Mouse (Mus musculus): ENCODE data around the gene Fam114a2. TPM values are rescaled to one million over a fixed set of nuclear protein-coding genes. Genes with fewer than 3 reads are reported as not detected.

The Fam114a2 gene
- polyA plus RNA-seq, 1 experiment from 2014 or later = 67.3 TPM

DNA sequence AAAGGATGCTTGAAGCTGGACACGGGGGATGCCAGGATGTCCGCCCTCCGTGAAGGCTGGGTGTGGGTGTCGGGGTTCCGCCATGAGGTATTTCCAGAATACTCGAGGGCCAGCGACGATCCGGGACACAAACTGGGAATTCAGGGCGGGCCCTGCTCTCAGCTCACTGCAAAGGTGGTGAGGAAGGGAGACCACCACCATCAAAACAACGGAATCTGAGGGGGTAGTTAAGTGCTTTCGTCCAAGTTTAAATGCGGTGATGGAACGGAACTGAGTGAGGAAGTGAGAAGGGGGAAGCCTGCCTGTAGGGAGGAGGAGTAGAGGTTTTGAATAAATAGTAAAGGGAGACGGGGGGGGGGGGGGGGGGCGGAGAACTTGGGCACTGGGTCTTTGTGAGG, 333 bp upstream of the Fam114a2 start:
- Histone ChIP-seq H3K4me3 (replicated peaks) (peak overlapping the region; percentile 87), H3K27me3 (no peaks in the 10 kb centered on the region), H3K4me2 (peak overlapping the region; percentile 69), H3K27ac (peak overlapping the region; percentile 87), H3K9me3 (no peaks in the 10 kb centered on the region), H3K36me3 (peaks cover 32% of the 10 kb centered on the region), H3K4me1 (replicated peaks) (peaks cover 12% of the 10 kb centered on the region), H3K9ac (replicated peaks) (peak overlapping the region; percentile 81)
- ATAC-seq (ENCODE audit: insufficient number of reproducible peaks, insufficient read depth, low FRiP score, low TSS enrichment, low read depth) = peak; percentile 58; the same call in 1 of the 2 replicates
- 1% methylated on average over 16 of the region's 16 CpGs for WGBS

DNA sequence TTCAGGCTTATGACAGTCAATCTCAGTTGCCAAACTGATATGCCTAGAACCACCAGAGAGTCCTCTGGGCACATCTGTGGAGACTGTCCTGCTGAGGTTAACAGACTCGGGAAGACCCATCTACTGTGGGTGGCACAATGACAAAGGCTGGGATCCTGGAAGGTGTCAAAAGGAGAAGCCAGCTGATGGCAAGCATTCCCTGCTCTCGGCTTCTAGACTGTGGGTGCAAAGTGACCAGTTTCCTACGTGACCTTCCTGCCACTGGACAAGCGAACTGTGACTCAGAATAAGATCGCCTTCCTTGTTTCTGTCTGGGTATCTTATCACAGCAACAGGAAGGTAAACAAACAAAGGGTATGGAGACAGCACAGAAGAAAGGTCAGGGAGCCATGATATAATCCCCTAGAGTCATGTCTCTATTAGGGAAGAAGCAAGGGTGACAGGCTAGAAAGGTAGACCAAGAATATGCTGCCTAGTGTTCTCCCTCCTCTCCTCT, 1.4 kb downstream of the Fam114a2 start:
- H3K4me2 ChIP-seq = peak overlapping the region; percentile 69; the same call in 1 of the 2 replicates
- no peaks in the 10 kb centered on the region for H3K27me3 ChIP-seq
- no peak for ATAC-seq (ENCODE audit: insufficient number of reproducible peaks, insufficient read depth, low FRiP score, low TSS enrichment, low read depth)
- H3K27ac ChIP-seq = no peak overlapping the region
- WGBS = 72% methylated on average over 5 of the region's 5 CpGs
- no peaks in the 10 kb centered on the region for H3K9me3 ChIP-seq
- H3K4me1 ChIP-seq (replicated peaks) = peaks cover 12% of the 10 kb centered on the region
- peaks cover 41% of the 10 kb centered on the region for H3K36me3 ChIP-seq
- H3K4me3 ChIP-seq (replicated peaks) = 0 out of 2 replicates have a peak overlapping the region, but pooled peaks have one; percentile 87
- H3K9ac ChIP-seq (replicated peaks) = no peak overlapping the region

DNA sequence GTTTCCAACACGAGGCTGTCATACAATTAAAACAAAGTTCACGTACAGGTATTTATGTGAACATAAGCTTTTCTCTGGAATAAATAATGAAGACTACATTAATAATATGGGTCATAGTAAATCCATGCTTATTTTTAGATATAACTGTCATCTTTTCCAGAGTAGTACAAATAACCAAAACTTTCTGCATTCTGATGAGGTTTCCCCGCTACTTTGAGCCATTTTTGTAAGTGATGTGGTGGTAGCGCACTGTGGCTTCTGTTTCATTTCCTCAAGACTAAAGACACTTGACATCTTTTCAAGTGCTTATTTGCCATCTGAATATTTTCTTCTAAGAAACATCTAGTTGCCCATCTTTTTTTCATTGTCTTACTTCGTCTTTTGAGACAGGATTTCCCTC, 3.2 kb downstream of the Fam114a2 start:
- 95% methylated on average over 5 of the region's 5 CpGs for WGBS
- Histone ChIP-seq H3K36me3 (peaks cover 41% of the 10 kb centered on the region), H3K4me2 (no peak overlapping the region), H3K9ac (replicated peaks) (no peak overlapping the region), H3K27me3 (no peaks in the 10 kb centered on the region), H3K4me3 (replicated peaks) (no peak overlapping the region), H3K9me3 (no peaks in the 10 kb centered on the region), H3K27ac (no peak overlapping the region), H3K4me1 (replicated peaks) (peaks cover 12% of the 10 kb centered on the region)
- ATAC-seq (ENCODE audit: insufficient number of reproducible peaks, insufficient read depth, low FRiP score, low TSS enrichment, low read depth) = no peak

DNA sequence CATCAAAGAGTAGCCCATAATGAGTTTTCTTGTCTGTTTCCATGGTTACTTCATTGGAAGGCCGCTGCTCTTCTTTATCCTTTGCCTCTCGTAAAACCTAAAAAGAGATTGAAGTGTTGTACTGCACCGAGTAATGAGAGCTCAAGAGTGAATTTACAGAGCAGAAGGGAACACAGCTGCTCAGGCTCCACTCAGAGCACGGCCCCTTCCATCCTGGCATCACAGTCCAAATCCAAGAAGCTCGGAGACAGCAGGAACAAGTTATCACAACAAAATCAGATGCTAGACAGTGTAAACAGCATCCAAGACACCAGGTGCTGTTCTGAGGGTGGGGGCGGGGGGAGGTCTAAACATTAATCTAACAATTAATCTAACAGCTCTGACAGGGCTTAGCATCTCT, 11.5 kb downstream of the Fam114a2 start:
- H3K4me3 ChIP-seq (replicated peaks) = no peak overlapping the region
- H3K9me3 ChIP-seq = no peaks in the 10 kb centered on the region
- H3K27me3 ChIP-seq = no peaks in the 10 kb centered on the region
- H3K4me1 ChIP-seq (replicated peaks) = no peaks in the 10 kb centered on the region
- WGBS = 49% methylated on average over 6 of the region's 6 CpGs
- H3K27ac ChIP-seq = no peak overlapping the region
- no peak overlapping the region for H3K9ac ChIP-seq (replicated peaks)
- no peak overlapping the region for H3K4me2 ChIP-seq
- no peak for ATAC-seq (ENCODE audit: insufficient number of reproducible peaks, insufficient read depth, low FRiP score, low TSS enrichment, low read depth)
- peaks cover 88% of the 10 kb centered on the region for H3K36me3 ChIP-seq

DNA sequence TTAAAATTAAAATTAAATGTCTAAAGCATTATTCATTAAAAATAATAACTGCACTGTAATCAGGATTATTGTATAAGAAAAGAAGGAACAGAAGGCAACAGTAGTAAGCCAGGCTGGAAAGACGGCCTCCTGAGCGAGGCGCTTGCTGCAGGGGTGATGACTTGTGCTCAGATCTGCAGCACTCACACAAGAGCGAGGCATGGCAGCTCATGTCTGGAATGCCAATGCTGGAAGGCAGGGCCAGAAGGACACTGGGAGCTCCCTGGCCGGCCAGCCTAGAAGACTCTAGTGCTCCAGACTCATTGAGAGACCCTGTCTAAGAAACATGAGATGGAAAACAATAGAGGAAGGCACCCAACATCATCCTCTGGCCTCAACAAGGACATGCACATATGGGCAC, 15.3 kb downstream of the Fam114a2 start:
- H3K4me3 ChIP-seq (replicated peaks) = no peak overlapping the region
- WGBS = 92% methylated on average over 5 of the region's 5 CpGs
- H3K4me2 ChIP-seq = no peak overlapping the region
- no peak overlapping the region for H3K9ac ChIP-seq (replicated peaks)
- no peak overlapping the region for H3K27ac ChIP-seq
- no peaks in the 10 kb centered on the region for H3K27me3 ChIP-seq
- H3K4me1 ChIP-seq (replicated peaks) = no peaks in the 10 kb centered on the region
- peaks cover 91% of the 10 kb centered on the region for H3K36me3 ChIP-seq
- ATAC-seq (ENCODE audit: insufficient number of reproducible peaks, insufficient read depth, low FRiP score, low TSS enrichment, low read depth) = no peak
- H3K9me3 ChIP-seq = no peaks in the 10 kb centered on the region

DNA sequence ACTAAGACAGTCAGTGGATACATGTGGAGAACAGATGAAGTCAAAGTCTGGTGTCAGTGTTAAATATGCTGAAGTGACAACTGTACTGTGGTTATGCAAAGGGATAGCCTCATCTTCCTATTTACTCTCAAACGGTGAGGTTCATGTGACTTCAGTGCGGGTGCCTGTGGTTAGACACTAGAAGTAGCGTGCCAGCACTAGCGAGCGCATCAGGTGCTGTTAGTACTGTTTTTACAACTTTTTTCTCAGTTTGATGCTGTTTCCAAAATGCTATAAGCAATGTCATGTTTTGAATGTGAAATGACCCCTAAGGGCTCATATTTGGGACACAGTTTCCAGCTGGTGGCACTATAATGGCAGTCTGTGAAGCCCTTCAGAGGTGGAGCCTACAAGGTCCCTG, 20.2 kb downstream of the Fam114a2 start:
- ATAC-seq (ENCODE audit: insufficient number of reproducible peaks, insufficient read depth, low FRiP score, low TSS enrichment, low read depth) = no peak
- Histone ChIP-seq H3K9me3 (no peaks in the 10 kb centered on the region), H3K4me1 (replicated peaks) (no peaks in the 10 kb centered on the region), H3K4me2 (no peak overlapping the region), H3K27ac (no peak overlapping the region), H3K4me3 (replicated peaks) (no peak overlapping the region), H3K9ac (replicated peaks) (no peak overlapping the region), H3K27me3 (no peaks in the 10 kb centered on the region), H3K36me3 (peaks cover 86% of the 10 kb centered on the region)
- WGBS = 96% methylated on average over 5 of the region's 5 CpGs

DNA sequence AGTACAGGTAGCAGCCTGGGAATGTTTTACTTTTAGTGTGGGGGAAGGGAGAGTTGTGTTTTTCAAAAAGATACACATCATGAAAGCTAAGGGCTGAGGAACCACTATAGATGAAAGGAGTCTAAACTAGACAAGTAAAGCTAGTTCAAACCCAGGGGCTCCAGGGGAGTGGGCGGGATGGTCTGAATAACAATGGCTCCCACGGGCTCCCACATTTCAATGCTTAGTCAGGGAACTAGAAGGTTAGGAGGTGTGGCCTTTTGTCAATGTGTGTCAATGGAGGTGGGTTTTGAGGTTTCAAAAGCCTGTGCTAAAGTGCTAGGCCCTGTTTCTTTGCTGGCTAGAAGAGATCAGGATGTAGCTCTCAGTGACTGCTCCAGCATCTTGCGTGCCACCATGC, 20.7 kb downstream of the Fam114a2 start:
- H3K4me2 ChIP-seq = no peak overlapping the region
- no peaks in the 10 kb centered on the region for H3K27me3 ChIP-seq
- no peak for ATAC-seq (ENCODE audit: insufficient number of reproducible peaks, insufficient read depth, low FRiP score, low TSS enrichment, low read depth)
- H3K4me3 ChIP-seq (replicated peaks) = no peak overlapping the region
- no peak overlapping the region for H3K9ac ChIP-seq (replicated peaks)
- H3K9me3 ChIP-seq = no peaks in the 10 kb centered on the region
- peaks cover 86% of the 10 kb centered on the region for H3K36me3 ChIP-seq
- no peaks in the 10 kb centered on the region for H3K4me1 ChIP-seq (replicated peaks)
- H3K27ac ChIP-seq = no peak overlapping the region
- 87% methylated on average over 3 of the region's 3 CpGs for WGBS

DNA sequence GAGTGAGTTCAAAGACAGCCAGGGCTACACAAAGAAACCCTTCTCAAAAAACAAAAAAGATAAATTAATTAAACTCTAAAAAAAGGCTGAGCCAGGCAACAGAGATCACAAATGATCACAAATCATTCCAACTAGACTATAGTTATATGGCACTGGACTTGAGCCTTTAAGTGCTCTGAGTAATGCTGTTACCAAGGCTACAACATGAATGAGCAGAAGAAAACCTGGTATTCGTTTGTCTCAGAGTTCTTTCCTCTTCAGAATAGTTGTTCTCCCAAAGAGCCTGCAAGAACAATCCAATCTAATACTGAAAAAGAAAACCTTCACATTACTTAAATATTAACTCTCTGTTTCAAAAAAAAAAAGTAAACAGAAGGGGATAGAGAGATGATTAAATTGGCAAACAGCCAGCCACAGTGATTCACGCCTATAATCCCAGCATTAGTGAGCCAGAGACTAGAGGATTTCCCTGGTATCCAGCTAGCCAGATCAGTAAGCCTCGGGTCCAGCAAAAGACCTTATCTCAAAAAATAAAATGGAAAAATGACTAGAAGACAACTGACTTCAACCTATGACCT, 21.9 kb downstream of the Fam114a2 start:
- no peak for ATAC-seq (ENCODE audit: insufficient number of reproducible peaks, insufficient read depth, low FRiP score, low TSS enrichment, low read depth)
- WGBS = 78% methylated on average over 3 of the region's 3 CpGs
- H3K9ac ChIP-seq (replicated peaks) = no peak overlapping the region
- peaks cover 88% of the 10 kb centered on the region for H3K36me3 ChIP-seq
- H3K4me2 ChIP-seq = no peak overlapping the region
- no peaks in the 10 kb centered on the region for H3K27me3 ChIP-seq
- H3K9me3 ChIP-seq = no peaks in the 10 kb centered on the region
- no peaks in the 10 kb centered on the region for H3K4me1 ChIP-seq (replicated peaks)
- no peak overlapping the region for H3K4me3 ChIP-seq (replicated peaks)
- no peak overlapping the region for H3K27ac ChIP-seq

DNA sequence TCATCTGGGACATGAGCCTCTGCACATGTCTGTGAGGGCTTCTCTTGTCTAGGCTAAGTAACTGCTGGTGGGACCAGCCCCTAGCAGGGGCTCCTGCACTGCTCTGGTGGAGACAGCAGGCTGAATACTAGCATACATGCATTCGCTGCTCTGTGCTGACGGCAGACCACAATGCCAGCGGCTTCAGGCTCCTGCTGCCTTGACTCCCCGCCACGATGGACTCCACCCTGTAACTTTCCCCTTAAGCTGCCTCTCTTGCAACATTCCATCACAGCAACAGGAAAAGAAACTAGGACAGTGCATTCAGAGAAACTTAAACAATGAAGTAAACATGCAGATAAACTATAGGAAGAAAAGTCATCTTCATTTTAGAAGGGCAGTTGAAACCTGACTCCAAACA, 30.0 kb downstream of the Fam114a2 start:
- 83% methylated on average over 5 of the region's 5 CpGs for WGBS
- Histone ChIP-seq H3K27ac (no peak overlapping the region), H3K36me3 (peaks cover 82% of the 10 kb centered on the region), H3K9me3 (no peaks in the 10 kb centered on the region), H3K9ac (replicated peaks) (no peak overlapping the region), H3K4me2 (no peak overlapping the region), H3K4me3 (replicated peaks) (no peak overlapping the region), H3K4me1 (replicated peaks) (no peaks in the 10 kb centered on the region), H3K27me3 (no peaks in the 10 kb centered on the region)
- no peak for ATAC-seq (ENCODE audit: insufficient number of reproducible peaks, insufficient read depth, low FRiP score, low TSS enrichment, low read depth)

DNA sequence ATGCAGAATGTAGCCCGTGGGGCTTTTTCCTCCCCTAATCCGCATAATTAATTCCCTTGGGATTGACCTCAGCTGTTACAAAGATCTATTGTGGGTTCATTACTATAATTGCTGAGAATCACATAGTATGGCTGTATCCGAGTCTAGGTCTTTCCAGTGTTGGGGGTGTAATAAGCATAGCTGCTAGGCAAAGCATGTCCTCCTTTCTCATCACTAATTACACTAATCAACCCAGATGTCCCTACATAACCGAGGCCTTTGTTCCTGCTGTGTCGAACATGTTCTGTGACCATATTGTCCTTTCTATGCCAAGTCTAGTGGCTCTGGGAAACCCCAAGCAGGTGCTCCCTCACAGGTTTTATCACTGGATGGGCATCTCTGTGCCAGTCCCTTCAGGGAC, 40.3 kb downstream of the Fam114a2 start:
- H3K9ac ChIP-seq (replicated peaks) = no peak overlapping the region
- H3K4me3 ChIP-seq (replicated peaks) = no peak overlapping the region
- H3K27ac ChIP-seq = no peak overlapping the region
- 88% methylated on average over 5 of the region's 5 CpGs for WGBS
- no peak for ATAC-seq (ENCODE audit: insufficient number of reproducible peaks, insufficient read depth, low FRiP score, low TSS enrichment, low read depth)
- H3K4me2 ChIP-seq = no peak overlapping the region
- H3K27me3 ChIP-seq = no peaks in the 10 kb centered on the region
- peaks cover 30% of the 10 kb centered on the region for H3K36me3 ChIP-seq
- no peaks in the 10 kb centered on the region for H3K9me3 ChIP-seq
- H3K4me1 ChIP-seq (replicated peaks) = no peaks in the 10 kb centered on the region

DNA sequence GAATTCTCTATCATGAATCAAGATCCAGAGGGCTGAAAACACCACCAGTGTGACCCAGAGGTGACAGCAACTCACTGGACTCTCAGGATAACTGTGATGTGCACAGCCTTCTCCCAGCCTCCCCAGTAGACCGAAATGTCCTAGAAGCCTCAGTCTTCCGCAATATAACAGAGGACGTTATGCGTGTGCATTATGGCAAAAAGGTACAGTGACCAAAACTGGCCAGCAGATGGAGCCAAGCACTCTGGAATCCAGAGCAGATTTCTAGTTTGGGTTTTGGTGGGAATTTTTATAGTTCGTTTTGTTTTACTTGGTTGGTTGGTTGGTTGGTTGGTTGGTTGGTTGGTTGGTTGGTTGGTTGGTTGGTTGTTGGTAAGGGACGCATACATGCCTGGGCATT, 43.3 kb downstream of the Fam114a2 start:
- H3K4me1 ChIP-seq (replicated peaks) = no peaks in the 10 kb centered on the region
- H3K27ac ChIP-seq = no peak overlapping the region
- ATAC-seq (ENCODE audit: insufficient number of reproducible peaks, insufficient read depth, low FRiP score, low TSS enrichment, low read depth) = 0 out of 2 replicates have a peak, but pooled peaks have one; percentile 20
- H3K4me3 ChIP-seq (replicated peaks) = no peak overlapping the region
- WGBS = 52% methylated on average over 6 of the region's 6 CpGs
- no peaks in the 10 kb centered on the region for H3K9me3 ChIP-seq
- no peaks in the 10 kb centered on the region for H3K27me3 ChIP-seq
- H3K4me2 ChIP-seq = no peak overlapping the region
- peaks cover 9% of the 10 kb centered on the region for H3K36me3 ChIP-seq
- H3K9ac ChIP-seq (replicated peaks) = no peak overlapping the region

Measured in limb, embryonic 12.5 days (tissue).